Mouse (Mus musculus): ENCODE data around the gene Smn1.
"Not testable (repeated sequence)": the region's sequence is repeated elsewhere in the genome, so short reads cannot be mapped to it uniquely, and the experiment has no call there.

Gene Smn1

GRCm38 (mm10) chr13:100124423-100125257 lies at the start of gene Smn1:
Gene Smn1 (plus strand): TSS chr13:100124852.
- DNase-seq = peak; percentile 96 to 97

GRCm38 (mm10) chr13:100098808-100099207 lies 25.8 kb upstream of the Smn1 start:
- no peak for DNase-seq

- DNase-seq = no peak
These were observed 21.5 kb upstream of the Smn1 start for GRCm38 (mm10) chr13:100103052-100103658.

- DNase-seq = peak; percentile 95 to 97
These were observed 20.9 kb upstream of the Smn1 start, which contains the start of gene Bdp1 for GRCm38 (mm10) chr13:100103748-100104254. Gene Bdp1 (minus strand): TSS chr13:100104070.

- DNase-seq = peak; percentile 79 to 92
These were observed 16.8 kb upstream of the Smn1 start, which contains the start of gene Serf1 for GRCm38 (mm10) chr13:100107652-100108472. Gene Serf1 (plus strand): TSS chr13:100108012.

- peak in 1 of 2 experiments; percentile 41 for DNase-seq
These were observed 12.3 kb upstream of the Smn1 start for GRCm38 (mm10) chr13:100112218-100112972.

GRCm38 (mm10) chr13:100123970-100124369 lies 682 bp upstream of the Smn1 start:
- DNase-seq = no peak

GRCm38 (mm10) chr13:100125258-100125643 lies 599 bp downstream of the Smn1 start:
- no peak for DNase-seq

- DNase-seq = no peak
These were observed 17.1 kb downstream of the Smn1 start for GRCm38 (mm10) chr13:100141646-100142314.

- no peak for DNase-seq
These were observed 28.0 kb downstream of the Smn1 start for GRCm38 (mm10) chr13:100152659-100153058.

GRCm38 (mm10) chr13:100156624-100157023 lies 32.0 kb downstream of the Smn1 start:
- no peak for DNase-seq

- not testable (repeated sequence) for DNase-seq
These were observed 36.7 kb downstream of the Smn1 start for GRCm38 (mm10) chr13:100161171-100161870.

- not testable (repeated sequence) for DNase-seq
These were observed 37.8 kb downstream of the Smn1 start for GRCm38 (mm10) chr13:100162467-100162866.

- not testable (repeated sequence) for DNase-seq
These were observed 41.7 kb downstream of the Smn1 start for GRCm38 (mm10) chr13:100166378-100166777.

- DNase-seq = peak in 1 of 2 experiments; percentile 7
These were observed 49.7 kb downstream of the Smn1 start for GRCm38 (mm10) chr13:100174360-100174759.

GRCm38 (mm10) chr13:100183111-100183510 lies 58.5 kb downstream of the Smn1 start:
- not testable (repeated sequence) for DNase-seq

All from kidney, postnatal 36 days (tissue).